Mouse (Mus musculus): ENCODE measurements at regions not wholly inside any gene's neighbourhood (a gene's known extent, or its start where the extent isn't known, plus 50 kb on each side); places are given as distances from the start of the nearest gene placed in this dataset.
"Not testable (repeated sequence)": the region's sequence is repeated elsewhere in the genome, so short reads cannot be mapped to it uniquely, and the experiment has no call there.

DNA sequence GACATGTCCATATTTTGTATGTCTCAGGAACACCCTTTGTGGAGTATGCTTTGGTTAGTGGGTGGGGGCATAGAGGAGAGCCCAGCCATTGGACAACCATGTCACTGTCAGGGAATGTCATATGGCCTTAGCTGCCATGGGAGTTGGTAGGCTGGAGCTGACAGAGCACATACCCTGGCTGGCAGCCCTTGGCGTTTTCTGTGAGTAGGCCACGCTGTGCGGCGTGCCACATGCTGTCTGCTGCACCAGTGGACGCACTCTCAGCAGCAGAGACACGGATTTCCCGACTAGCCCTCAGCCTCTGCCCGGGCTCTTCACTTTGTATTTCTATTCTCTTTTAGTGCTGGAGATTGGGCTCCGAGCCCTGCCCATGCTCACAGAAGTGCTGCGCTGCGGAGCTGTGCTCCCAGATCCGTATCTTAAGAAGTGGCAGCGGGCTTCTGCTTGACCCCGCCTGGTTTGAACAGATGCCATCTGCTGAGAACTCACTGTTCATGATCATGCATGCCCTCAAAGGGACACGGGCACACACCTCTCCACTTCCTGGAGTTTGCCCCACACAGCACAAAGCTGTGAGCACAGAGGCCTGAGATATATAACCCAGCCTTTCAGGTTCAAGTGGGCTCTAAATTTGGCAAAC is 160.1 kb downstream of the Sall1 start:
- no peak for DNase-seq

DNA sequence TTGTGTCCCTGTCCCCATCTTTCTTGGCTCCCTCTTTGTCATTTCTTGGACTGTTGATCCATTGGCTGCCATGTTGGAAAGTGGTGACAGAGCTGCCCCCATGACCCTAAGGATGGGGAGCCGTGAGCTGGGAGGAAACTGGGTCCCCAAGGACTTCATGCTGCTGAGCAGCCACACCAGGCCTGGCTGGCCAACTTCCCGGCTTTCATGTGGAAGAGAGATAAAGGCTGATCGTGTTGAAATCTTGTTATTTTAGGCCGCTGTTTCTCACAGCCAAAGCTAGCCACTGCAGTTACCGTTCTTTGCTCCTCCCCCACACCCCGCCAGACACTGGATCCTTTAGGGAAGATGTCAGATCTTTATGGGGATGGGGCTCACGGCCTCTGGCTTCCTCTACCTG is 164.1 kb downstream of the Sall1 start:
- no peak for DNase-seq

GRCm38 (mm10) chr8:88877921-88878320 is 166.0 kb downstream of the Sall1 start:
- DNase-seq = no peak

DNA sequence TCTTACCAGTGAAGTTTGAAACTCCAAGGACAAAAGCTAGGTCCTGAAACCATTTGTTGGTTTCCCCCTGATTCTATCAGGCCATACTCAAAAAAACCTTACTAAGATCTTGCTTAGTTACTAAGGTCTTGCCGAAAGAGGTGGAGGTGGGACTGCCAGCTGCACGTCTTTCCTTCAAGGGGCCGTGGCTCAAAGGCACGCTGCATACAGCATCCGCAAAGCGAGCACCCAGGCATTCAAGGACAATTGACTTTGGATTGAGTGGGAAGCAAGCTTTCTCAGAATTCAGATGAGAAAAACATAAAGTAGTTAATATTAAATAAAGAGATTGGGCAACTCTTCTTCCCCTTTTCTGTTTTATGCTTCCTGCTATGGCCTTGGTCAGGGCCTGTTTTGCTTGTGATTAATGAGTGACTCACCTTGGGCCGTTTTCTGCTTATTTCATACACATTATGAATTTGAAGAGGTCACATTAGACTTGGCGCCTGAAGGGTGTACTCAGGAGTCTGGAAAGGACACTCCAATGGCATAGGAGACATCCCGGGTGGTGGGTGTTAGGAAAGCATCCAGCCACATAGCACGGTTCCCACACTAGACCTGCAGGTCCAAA is 166.1 kb downstream of the Cyld start:
- no peak for DNase-seq

DNA sequence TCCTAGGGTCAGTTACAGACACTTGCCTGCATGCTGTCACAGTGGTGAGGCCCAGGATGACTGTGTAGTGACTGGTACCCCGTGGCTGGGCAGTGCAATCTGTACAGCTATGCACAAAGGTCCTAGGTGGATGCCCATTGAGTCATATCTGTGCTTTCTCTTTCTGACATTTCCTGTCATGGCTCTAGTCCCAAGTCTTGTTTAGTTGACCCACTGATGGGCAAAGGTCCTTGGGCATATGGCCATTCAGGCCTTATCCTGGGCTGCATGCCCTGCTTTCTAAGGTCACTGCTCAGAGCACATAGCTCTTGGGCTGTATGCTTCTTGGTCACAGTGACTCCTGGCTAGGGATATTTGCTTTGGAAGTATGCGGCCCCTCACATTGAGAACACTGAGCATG is 160.4 kb downstream of the Cyld start:
- no peak for DNase-seq

- DNase-seq = no peak
These were observed 156.4 kb downstream of the Cyld start for GRCm38 (mm10) chr8:88853200-88853599.

- no peak for DNase-seq
These were observed 149.1 kb downstream of the Cyld start for GRCm38 (mm10) chr8:88845916-88846315.

- DNase-seq = peak; percentile 52
These were observed 147.5 kb downstream of the Cyld start for GRCm38 (mm10) chr8:88844370-88844769.

GRCm38 (mm10) chr8:88842451-88842850 is 145.6 kb downstream of the Cyld start:
- DNase-seq = no peak

DNA sequence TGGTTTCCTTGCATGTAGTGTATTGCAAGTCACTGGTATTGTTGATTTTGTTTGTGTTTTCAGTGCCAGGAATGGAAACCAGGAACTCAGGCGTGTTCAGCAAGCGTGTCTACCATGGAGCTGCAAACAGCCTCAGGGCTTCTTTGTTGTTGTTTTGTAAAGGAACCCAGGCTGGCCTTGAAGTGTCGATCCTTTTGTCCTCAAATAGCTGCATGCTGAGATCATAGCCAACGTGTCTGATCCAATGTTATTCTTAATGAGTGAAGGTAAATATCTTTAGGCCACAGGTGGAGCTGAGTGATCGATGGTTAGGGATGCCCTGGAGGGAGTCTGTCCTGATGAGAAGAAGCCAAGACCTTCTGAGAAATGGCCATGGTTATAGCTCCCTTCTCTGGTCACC is 143.3 kb downstream of the Cyld start:
- DNase-seq = no peak

DNA sequence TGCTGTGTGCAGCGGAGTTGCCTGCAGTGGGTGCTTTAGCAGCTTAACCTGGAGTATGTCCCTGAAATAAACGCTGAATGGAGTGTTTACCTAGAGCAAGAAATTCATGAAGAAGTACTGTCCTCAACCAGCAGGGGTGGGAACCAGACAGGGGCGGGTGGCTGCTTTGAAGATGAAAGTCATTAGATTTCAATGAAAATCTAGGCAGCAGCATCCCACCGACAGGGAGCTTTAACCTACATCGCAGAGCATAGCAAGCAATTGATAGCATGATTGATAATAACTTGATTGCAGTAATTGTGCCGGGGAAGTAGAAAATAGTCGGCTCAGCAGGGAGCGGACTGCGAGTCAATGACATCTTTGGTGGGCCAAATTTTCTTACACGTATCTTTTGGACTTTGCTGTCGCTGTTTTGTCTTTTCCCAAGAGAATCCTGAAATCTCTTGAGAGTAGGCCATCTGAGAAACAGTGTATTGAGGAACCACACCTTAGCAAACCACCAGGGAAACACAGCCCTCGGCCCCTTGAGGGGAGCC is 139.0 kb downstream of the Cyld start:
- no peak for DNase-seq

DNA sequence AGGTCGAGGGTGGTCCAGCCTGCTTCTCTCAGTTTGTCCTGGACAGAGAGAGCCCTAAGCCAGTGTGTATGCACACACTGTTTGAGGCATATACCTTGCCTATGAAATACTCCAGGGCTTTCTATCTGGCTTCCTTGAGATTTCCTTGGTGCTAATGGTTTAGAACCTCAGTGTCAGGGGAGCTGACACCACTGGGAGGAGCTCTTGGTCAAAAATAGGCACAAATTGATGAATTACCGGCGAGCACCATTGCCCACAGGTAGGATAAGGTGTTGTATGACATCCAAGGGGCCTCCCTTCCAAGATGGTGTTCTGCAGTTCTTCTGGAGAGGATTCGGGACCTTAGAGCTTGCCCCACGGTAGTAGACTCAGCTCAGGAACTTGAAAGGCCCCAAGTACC is 129.0 kb downstream of the Cyld start:
- no peak for DNase-seq

GRCm38 (mm10) chr8:88823931-88824330 is 127.1 kb downstream of the Cyld start:
- no peak for DNase-seq

DNA sequence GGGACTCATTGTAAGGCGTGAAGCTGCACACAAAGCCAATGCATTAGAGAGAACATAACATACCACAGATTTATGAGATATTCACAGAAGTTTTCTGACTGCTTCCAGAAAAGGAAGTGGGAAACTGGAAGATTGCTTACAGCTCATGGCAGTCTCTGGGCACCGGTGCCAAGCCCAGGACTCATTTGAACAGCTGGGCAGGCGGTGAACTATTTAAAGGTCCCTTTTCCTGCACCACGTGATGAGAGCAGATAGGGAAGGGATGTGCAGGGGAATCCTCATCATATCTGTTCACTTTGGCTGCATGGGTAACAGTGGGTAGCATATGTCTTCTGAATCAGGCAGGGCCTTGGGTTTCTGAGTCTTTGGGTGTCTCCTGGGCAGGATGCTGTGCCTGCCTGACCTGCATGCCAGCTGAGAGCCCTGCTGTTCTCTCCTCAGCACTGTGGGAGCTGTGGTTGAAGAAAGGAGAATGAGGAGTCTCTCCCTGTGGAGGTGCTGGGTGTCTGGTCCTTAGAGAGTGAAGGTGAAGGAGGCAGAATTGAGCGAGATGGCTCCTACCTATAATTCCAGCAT is 123.5 kb downstream of the Cyld start:
- no peak for DNase-seq

GRCm38 (mm10) chr8:88816461-88816860 is 119.6 kb downstream of the Cyld start:
- no peak for DNase-seq

DNA sequence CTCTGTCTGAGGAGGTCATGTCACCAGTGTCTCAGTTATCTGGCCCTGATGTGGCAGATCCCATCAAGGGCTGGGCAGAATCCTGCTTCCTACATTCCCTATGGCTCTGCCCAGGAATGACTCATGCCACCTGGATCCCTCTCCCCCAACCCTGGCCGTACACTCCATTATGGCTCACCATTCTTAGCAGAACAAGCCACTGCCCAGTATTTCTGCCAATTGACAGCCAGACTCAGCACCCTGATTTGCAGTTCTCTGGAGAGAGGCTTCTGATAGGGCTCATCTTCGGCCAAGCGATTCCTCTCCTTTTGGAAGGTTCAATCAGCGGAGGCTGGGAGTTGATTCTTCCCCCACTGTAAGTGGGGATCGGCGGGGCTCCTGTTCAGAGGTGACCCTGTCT is 117.4 kb downstream of the Cyld start:
- DNase-seq = no peak

- no peak for DNase-seq
These were observed 116.3 kb downstream of the Cyld start for GRCm38 (mm10) chr8:88812901-88813676.

GRCm38 (mm10) chr8:88806851-88807250 is 110.0 kb downstream of the Cyld start:
- DNase-seq = not testable (repeated sequence)
